Mouse (Mus musculus) C2C12 (cell line): ENCODE measurements around the gene G2e3.

ENCODE experiments used
- CEBPB ChIP-seq: IDR thresholded peaks from one replicate; pipeline ENCODE4 v1.6.1; 2011; ENCODE audit warnings: low read depth, mild to moderate bottlenecking, control low read depth, moderate library complexity
- CTCF ChIP-seq: IDR thresholded peaks from one replicate; pipeline ENCODE4 v1.5.1; 2011; ENCODE audit not compliant: control insufficient read depth, insufficient read depth, insufficient read length
- FOSL1 ChIP-seq: IDR thresholded peaks from one replicate; pipeline ENCODE4 v1.8.0; 2011; ENCODE audit warnings: mild to moderate bottlenecking, low read length; ENCODE audit not compliant: poor library complexity, insufficient read depth, severe bottlenecking
- MAX ChIP-seq: IDR thresholded peaks from one replicate; pipeline ENCODE4 v1.6.1; 2011; ENCODE audit warnings: mild to moderate bottlenecking, control low read depth
- MYOD1 ChIP-seq: IDR thresholded peaks from one replicate; pipeline ENCODE4 v1.6.1; 2011; ENCODE audit warnings: low read depth; ENCODE audit not compliant: control insufficient read depth, insufficient read length
- MYOG ChIP-seq: IDR thresholded peaks from one replicate; pipeline ENCODE4 v1.6.1; 2011; ENCODE audit not compliant: control insufficient read depth, insufficient read length; ENCODE audit errors: extremely low read depth
- USF1 ChIP-seq: IDR thresholded peaks from one replicate; pipeline ENCODE4 v1.6.1; 2011; ENCODE audit warnings: low read depth, mild to moderate bottlenecking, control low read depth, moderate library complexity

- TF ChIP-seq CTCF (no peak), FOSL1 (no peak), USF1 (no peak), MYOD1 (no peak), MYOG (no peak), MAX (no peak), CEBPB (no peak)
Measured at GRCm38 (mm10) chr12:51403987-51404586, 56.2 kb downstream of the G2e3 start.
